Mouse (Mus musculus) limb, embryonic 11.5 days (tissue): ENCODE measurements at regions not wholly inside any gene's neighbourhood (a gene's known extent, or its start where the extent isn't known, plus 50 kb on each side); places are given as distances from the start of the nearest gene placed in this dataset.

Experiments
- ATAC-seq: fragments of 200-750 bp; cut with Nextera tagmentation; 2 replicates; pipeline ENCODE4 v1.8.0; 2017; ENCODE audit warnings: low read depth; ENCODE audit not compliant: insufficient number of reproducible peaks, low FRiP score, low TSS enrichment
- DNase-seq: peaks from one replicate; pipeline ENCODE4 v3.0.0-alpha.2; 2015; ENCODE audit warnings: low spot score
- H3K27ac ChIP-seq: fragments of 300-500 bp; sonication (generic); replicated peaks from 2 replicates; pipeline ENCODE4 v1.5.1; 2014; ENCODE audit warnings: low read depth, mild to moderate bottlenecking, low read length
- H3K27me3 ChIP-seq: fragments of 300-500 bp; sonication (generic); 2 replicates; pipeline ENCODE4 v1.6.1; 2014; ENCODE audit warnings: mild to moderate bottlenecking, low read length, mixed read lengths; ENCODE audit not compliant: control insufficient read depth, insufficient read depth
- H3K36me3 ChIP-seq: fragments of 300-500 bp; sonication (generic); 2 replicates; pipeline ENCODE4 v1.6.1; 2014; ENCODE audit warnings: mild to moderate bottlenecking, low read length, moderate library complexity, mixed read lengths; ENCODE audit not compliant: control insufficient read depth, insufficient read depth
- H3K4me1 ChIP-seq: fragments of 300-500 bp; sonication (generic); 2 replicates; pipeline ENCODE4 v1.6.1; 2014; ENCODE audit warnings: low read length, mixed read lengths; ENCODE audit not compliant: control insufficient read depth, insufficient read depth
- H3K4me2 ChIP-seq: fragments of 300-500 bp; sonication (generic); 2 replicates; pipeline ENCODE4 v1.6.1; 2014; ENCODE audit warnings: low read depth, mild to moderate bottlenecking, moderate library complexity; ENCODE audit not compliant: severe bottlenecking
- H3K4me3 ChIP-seq: fragments of 300-500 bp; sonication (generic); 2 replicates; pipeline ENCODE4 v1.5.1; 2014; ENCODE audit warnings: low read depth, low read length
- H3K9ac ChIP-seq: fragments of 300-500 bp; sonication (generic); 2 replicates; pipeline ENCODE4 v1.6.1; 2014; ENCODE audit warnings: mild to moderate bottlenecking, low read length
- H3K9me3 ChIP-seq: fragments of 300-500 bp; sonication (generic); 2 replicates; pipeline ENCODE4 v1.6.1; 2016; ENCODE audit warnings: low read length; ENCODE audit not compliant: control insufficient read depth
- WGBS: fragments of 180-500 bp; shearing (Covaris S2); extraction: QIAGEN DNeasy Blood & Tissue Kit; methylation state at CpG from one replicate; pipeline ENCODE4 v1.1.7; 2014; 5-methylcytosine and 5-hydroxymethylcytosine counted together

GRCm38 (mm10) chr4:32139586-32139985, 99.0 kb upstream of the Bach2 start:
- H3K27ac ChIP-seq = no peak overlapping the region
- no peak for ATAC-seq

GRCm38 (mm10) chr4:32140068-32140467, 98.5 kb upstream of the Bach2 start:
- 61% methylated on average over 2 of the region's 2 CpGs for WGBS

More at GRCm38 (mm10) chr4:32139586-32139985, 99.0 kb upstream of the Bach2 start:
- Histone ChIP-seq H3K9ac (no peak overlapping the region), H3K36me3 (no peaks in the 10 kb centered on the region), H3K27me3 (no peaks in the 10 kb centered on the region), H3K4me3 (no peak overlapping the region), H3K4me2 (no peak overlapping the region), H3K4me1 (0 out of 2 replicates have a peak, but pooled peaks cover 3% of the 10 kb centered on the region), H3K9me3 (no peaks in the 10 kb centered on the region)
- DNase-seq = no peak
- WGBS = 73% methylated on average over 6 of the region's 6 CpGs

GRCm38 (mm10) chr4:32142198-32142597, 96.4 kb upstream of the Bach2 start:
- no peak for ATAC-seq

More at GRCm38 (mm10) chr4:32140068-32140467, 98.5 kb upstream of the Bach2 start:
- no peak overlapping the region for H3K27ac ChIP-seq
- 0 out of 2 replicates have a peak, but pooled peaks cover 3% of the 10 kb centered on the region for H3K4me1 ChIP-seq
- no peak for DNase-seq
- no peak for ATAC-seq
- no peaks in the 10 kb centered on the region for H3K36me3 ChIP-seq
- H3K9ac ChIP-seq = no peak overlapping the region
- H3K4me2 ChIP-seq = no peak overlapping the region
- no peak overlapping the region for H3K4me3 ChIP-seq
- no peaks in the 10 kb centered on the region for H3K27me3 ChIP-seq
- H3K9me3 ChIP-seq = no peaks in the 10 kb centered on the region

GRCm38 (mm10) chr4:32147146-32147545, 91.5 kb upstream of the Bach2 start:
- no peak for DNase-seq

More at GRCm38 (mm10) chr4:32142198-32142597, 96.4 kb upstream of the Bach2 start:
- H3K27ac ChIP-seq = no peak overlapping the region
- no peak for DNase-seq
- no peak overlapping the region for H3K4me2 ChIP-seq
- no peak overlapping the region for H3K9ac ChIP-seq
- 60% methylated on average over 4 of the region's 4 CpGs for WGBS
- H3K9me3 ChIP-seq = no peaks in the 10 kb centered on the region
- no peak overlapping the region for H3K4me3 ChIP-seq
- H3K36me3 ChIP-seq = no peaks in the 10 kb centered on the region
- 0 out of 2 replicates have a peak, but pooled peaks cover 3% of the 10 kb centered on the region for H3K4me1 ChIP-seq
- H3K27me3 ChIP-seq = no peaks in the 10 kb centered on the region

GRCm38 (mm10) chr4:32148597-32148996, 90.0 kb upstream of the Bach2 start:
- WGBS = 92% methylated on average over 2 of the region's 2 CpGs

More at GRCm38 (mm10) chr4:32147146-32147545, 91.5 kb upstream of the Bach2 start:
- no peak overlapping the region for H3K9ac ChIP-seq
- WGBS = 44% methylated on average over 1 of the region's 1 CpGs
- no peak overlapping the region for H3K27ac ChIP-seq
- H3K4me2 ChIP-seq = no peak overlapping the region
- no peak overlapping the region for H3K4me3 ChIP-seq
- ATAC-seq = no peak
- no peaks in the 10 kb centered on the region for H3K9me3 ChIP-seq
- H3K36me3 ChIP-seq = no peaks in the 10 kb centered on the region
- H3K4me1 ChIP-seq = peaks cover 12% of the 10 kb centered on the region
- H3K27me3 ChIP-seq = no peaks in the 10 kb centered on the region

GRCm38 (mm10) chr4:32149171-32149570, 89.4 kb upstream of the Bach2 start:
- Histone ChIP-seq H3K36me3 (no peaks in the 10 kb centered on the region), H3K9ac (no peak overlapping the region), H3K4me1 (peaks cover 12% of the 10 kb centered on the region), H3K4me2 (no peak overlapping the region), H3K9me3 (no peaks in the 10 kb centered on the region), H3K27me3 (no peaks in the 10 kb centered on the region), H3K27ac (no peak overlapping the region), H3K4me3 (no peak overlapping the region)
- 86% methylated on average over 7 of the region's 7 CpGs for WGBS
- no peak for DNase-seq
- ATAC-seq = no peak

More at GRCm38 (mm10) chr4:32148597-32148996, 90.0 kb upstream of the Bach2 start:
- ATAC-seq (no peak), DNase-seq (no peak)
- Histone ChIP-seq H3K36me3 (no peaks in the 10 kb centered on the region), H3K4me3 (no peak overlapping the region), H3K9ac (no peak overlapping the region), H3K4me2 (no peak overlapping the region), H3K4me1 (peaks cover 12% of the 10 kb centered on the region), H3K9me3 (no peaks in the 10 kb centered on the region), H3K27ac (no peak overlapping the region), H3K27me3 (no peaks in the 10 kb centered on the region)

GRCm38 (mm10) chr4:32153356-32153755, 85.2 kb upstream of the Bach2 start:
- Histone ChIP-seq H3K9ac (no peak overlapping the region), H3K4me1 (peaks cover 12% of the 10 kb centered on the region), H3K4me2 (no peak overlapping the region), H3K9me3 (no peaks in the 10 kb centered on the region), H3K4me3 (no peak overlapping the region), H3K27me3 (no peaks in the 10 kb centered on the region), H3K36me3 (no peaks in the 10 kb centered on the region), H3K27ac (no peak overlapping the region)
- 83% methylated on average over 4 of the region's 4 CpGs for WGBS
- DNase-seq = no peak
- 0 out of 2 replicates have a peak, but pooled peaks have one; percentile 44 for ATAC-seq

GRCm38 (mm10) chr4:32156965-32157364, 81.6 kb upstream of the Bach2 start:
- ATAC-seq (no peak), DNase-seq (no peak)
- Histone ChIP-seq H3K4me3 (no peak overlapping the region), H3K9me3 (no peaks in the 10 kb centered on the region), H3K9ac (no peak overlapping the region), H3K4me2 (no peak overlapping the region), H3K4me1 (peaks cover 20% of the 10 kb centered on the region), H3K36me3 (no peaks in the 10 kb centered on the region), H3K27ac (no peak overlapping the region), H3K27me3 (no peaks in the 10 kb centered on the region)
- 70% methylated on average over 8 of the region's 8 CpGs for WGBS

GRCm38 (mm10) chr4:32158451-32158850, 80.2 kb upstream of the Bach2 start:
- Histone ChIP-seq H3K4me3 (no peak overlapping the region), H3K27me3 (no peaks in the 10 kb centered on the region), H3K4me1 (peaks cover 27% of the 10 kb centered on the region), H3K27ac (no peak overlapping the region), H3K4me2 (no peak overlapping the region), H3K36me3 (no peaks in the 10 kb centered on the region), H3K9ac (no peak overlapping the region), H3K9me3 (no peaks in the 10 kb centered on the region)
- ATAC-seq (no peak), DNase-seq (no peak)
- whole genome bisulfite sequencing = 52% methylated on average over 5 of the region's 5 CpGs
